15 mouse cellular contexts compared by ENCODE assay signal in the genomic region with DNA sequence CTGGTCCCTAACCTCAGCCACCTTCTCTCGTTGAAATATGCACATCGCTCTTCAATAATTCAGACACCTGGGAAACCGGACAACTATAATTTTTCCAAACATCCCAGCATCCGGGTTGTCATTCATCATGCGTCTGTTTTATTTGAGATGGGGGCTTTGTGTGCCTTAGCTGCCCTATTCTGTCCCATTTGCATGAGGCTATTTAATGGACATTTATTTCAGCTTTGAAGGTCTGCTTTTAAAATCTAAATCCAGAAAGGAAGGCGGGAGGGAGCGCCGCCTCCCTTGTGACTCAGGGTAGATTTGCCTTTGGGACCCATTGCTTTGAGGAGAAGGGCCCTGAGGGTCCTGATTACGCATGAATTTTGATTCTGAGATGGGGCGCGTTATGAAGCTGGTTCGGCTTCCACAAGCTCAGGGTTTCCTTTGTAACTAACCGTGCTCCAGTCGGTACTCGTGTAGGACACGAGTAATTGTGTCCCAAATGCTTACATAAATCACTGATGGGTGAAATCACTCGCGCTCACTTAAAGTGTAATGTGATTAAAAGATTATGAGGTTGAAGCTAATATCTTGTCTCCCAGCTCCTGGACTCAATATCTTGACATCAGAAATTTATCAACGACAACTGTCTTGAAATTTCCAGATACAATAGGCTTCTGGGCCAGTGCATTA. TPM values are rescaled to one million over a fixed set of nuclear protein-coding genes. Genes with fewer than 3 reads are reported as not detected.
DNase-seq lines count a peak whose midpoint lies in the region; ATAC-seq lines count a peak whose summit lies in the region.
"Had no signal": no experiment of that assay in that cellular context is flagged by ENCODE, and none has a peak within 500 bp of the region (broad histone marks: within the 10 kb centered on the region; RNA-seq: fewer than 3 reads in every experiment).

No protein-coding gene starts in this region.

- H3K4me3 ChIP-seq in midbrain, embryonic 10.5 days: no peak overlapping the region
- H3K4me3 ChIP-seq in midbrain, embryonic 15.5 days: no peak overlapping the region
- H3K4me3 ChIP-seq in hindbrain, embryonic 11.5 days (ENCODE audit: low read depth, low read length): no peak overlapping the region
- H3K4me3 ChIP-seq in limb, embryonic 11.5 days (ENCODE audit: low read depth, low read length): no peak overlapping the region
- no peak overlapping the region for H3K4me3 ChIP-seq in neural tube, embryonic 15.5 days (replicated peaks)
- H3K4me3 ChIP-seq: erythroblast, embryonic 14.5 days had no signal

- H3K4me2 ChIP-seq in midbrain, embryonic 15.5 days: no peak overlapping the region
- H3K4me2 ChIP-seq in hindbrain, embryonic 11.5 days (replicated peaks; ENCODE audit: low read depth, low read length): no peak overlapping the region; the same call in 1 of the 2 replicates
- H3K4me2 ChIP-seq in limb, embryonic 11.5 days (ENCODE audit: low read depth, severe bottlenecking): peak overlapping the region; percentile 20; the same call in 1 of the 2 replicates
- peak overlapping the region; percentile 59; the same call in 1 of the 2 replicates for H3K4me2 ChIP-seq in neural tube, embryonic 15.5 days

- H3K9me3 ChIP-seq in midbrain, embryonic 10.5 days (replicated peaks): no peaks in the 10 kb centered on the region
- no peaks in the 10 kb centered on the region for H3K9me3 ChIP-seq in midbrain, embryonic 15.5 days
- no peaks in the 10 kb centered on the region for H3K9me3 ChIP-seq in hindbrain, embryonic 11.5 days (ENCODE audit: control insufficient read depth, low read length)
- no peaks in the 10 kb centered on the region for H3K9me3 ChIP-seq in limb, embryonic 11.5 days (ENCODE audit: control insufficient read depth, low read length)
- no peaks in the 10 kb centered on the region for H3K9me3 ChIP-seq in neural tube, embryonic 15.5 days (replicated peaks)

- WGBS in midbrain, embryonic 10.5 days: 1% methylated on average over 19 of the region's 19 CpGs
- 1% methylated on average over 19 of the region's 19 CpGs for WGBS in midbrain, embryonic 15.5 days
- under 1% methylated on average over 19 of the region's 19 CpGs for WGBS in hindbrain, embryonic 11.5 days
- 2% methylated on average over 19 of the region's 19 CpGs for WGBS in limb, embryonic 11.5 days
- WGBS in neural tube, embryonic 15.5 days: 2% methylated on average over 19 of the region's 19 CpGs

- no peak overlapping the region for H3K27ac ChIP-seq in midbrain, embryonic 10.5 days (replicated peaks)
- H3K27ac ChIP-seq in midbrain, embryonic 15.5 days: no peak overlapping the region
- peak overlapping the region; percentile 7 for H3K27ac ChIP-seq in hindbrain, embryonic 11.5 days (ENCODE audit: low read depth, low read length)
- no peak overlapping the region for H3K27ac ChIP-seq in limb, embryonic 11.5 days (replicated peaks; ENCODE audit: low read depth, low read length)
- no peak overlapping the region for H3K27ac ChIP-seq in neural tube, embryonic 15.5 days (replicated peaks)
- H3K27ac ChIP-seq: liver, embryonic 14.5 days had no signal

- H3K36me3 ChIP-seq in midbrain, embryonic 10.5 days: no peaks in the 10 kb centered on the region
- no peaks in the 10 kb centered on the region for H3K36me3 ChIP-seq in midbrain, embryonic 15.5 days (replicated peaks)
- H3K36me3 ChIP-seq in hindbrain, embryonic 11.5 days (ENCODE audit: control insufficient read depth, insufficient read depth, low read length): no peaks in the 10 kb centered on the region
- H3K36me3 ChIP-seq in limb, embryonic 11.5 days (ENCODE audit: control insufficient read depth, insufficient read depth, low read length): no peaks in the 10 kb centered on the region
- no peaks in the 10 kb centered on the region for H3K36me3 ChIP-seq in neural tube, embryonic 15.5 days

- DNase-seq in midbrain, embryonic 10.5 days (ENCODE audit: low spot score): peak; percentile 31
- DNase-seq in hindbrain, embryonic 11.5 days (ENCODE audit: low spot score): peak; percentile 65
- DNase-seq in limb, embryonic 11.5 days (ENCODE audit: low spot score): peak; percentile 46
- no peak for DNase-seq in cerebellum, adult 9-10 months
- no peak for DNase-seq in liver
- DNase-seq: cerebellum, adult 11 months; kidney, adult 18-20 months; lung, postnatal 10 days; thymus, postnatal 25 days had no signal

- peaks cover 97% of the 10 kb centered on the region for H3K27me3 ChIP-seq in midbrain, embryonic 10.5 days (ENCODE audit: low read depth, poor library complexity, severe bottlenecking)
- peaks cover 80% of the 10 kb centered on the region for H3K27me3 ChIP-seq in midbrain, embryonic 15.5 days (replicated peaks)
- peaks cover 70% of the 10 kb centered on the region for H3K27me3 ChIP-seq in hindbrain, embryonic 11.5 days (ENCODE audit: control insufficient read depth, insufficient read depth, low read length)
- H3K27me3 ChIP-seq in limb, embryonic 11.5 days (ENCODE audit: control insufficient read depth, insufficient read depth, low read length): peaks cover 58% of the 10 kb centered on the region
- peaks cover 71% of the 10 kb centered on the region for H3K27me3 ChIP-seq in neural tube, embryonic 15.5 days (replicated peaks)
- H3K27me3 ChIP-seq: CH12.LX, Patski had no signal

- H3K4me1 ChIP-seq in midbrain, embryonic 10.5 days: peaks cover 27% of the 10 kb centered on the region
- peaks cover 19% of the 10 kb centered on the region for H3K4me1 ChIP-seq in midbrain, embryonic 15.5 days
- peaks cover 4% of the 10 kb centered on the region for H3K4me1 ChIP-seq in hindbrain, embryonic 11.5 days (replicated peaks; ENCODE audit: control insufficient read depth, insufficient read depth, low read length)
- peaks cover 17% of the 10 kb centered on the region for H3K4me1 ChIP-seq in limb, embryonic 11.5 days (ENCODE audit: control insufficient read depth, insufficient read depth, low read length)
- peaks cover 27% of the 10 kb centered on the region for H3K4me1 ChIP-seq in neural tube, embryonic 15.5 days

- ATAC-seq in midbrain, embryonic 15.5 days (replicated peaks): no peak
- ATAC-seq in hindbrain, embryonic 11.5 days (ENCODE audit: low FRiP score): peak; percentile 10; the same call in 1 of the 2 replicates
- no peak for ATAC-seq in limb, embryonic 11.5 days (ENCODE audit: insufficient number of reproducible peaks, low FRiP score, low TSS enrichment, low read depth)
- ATAC-seq in neural tube, embryonic 15.5 days (ENCODE audit: low FRiP score): no peak
- ATAC-seq: Patski had no signal

- no peak overlapping the region for H3K9ac ChIP-seq in midbrain, embryonic 15.5 days
- H3K9ac ChIP-seq in hindbrain, embryonic 11.5 days (ENCODE audit: low read depth, low read length): no peak overlapping the region
- no peak overlapping the region for H3K9ac ChIP-seq in limb, embryonic 11.5 days (ENCODE audit: low read length)
- H3K9ac ChIP-seq in neural tube, embryonic 15.5 days (replicated peaks): no peak overlapping the region
- H3K9ac ChIP-seq: liver, embryonic 14.5 days had no signal

RNA-seq across cellular contexts. Expression of gene Tfap2a, which starts 34.9 kb away (rescaled TPM):
- polyA plus RNA-seq in midbrain, embryonic 10.5 days (2016; fragmentation: Nextera tagmentation; extraction: Ambion mirVana): 2.3 and 2.5 TPM in 2 replicates
- 4.1 and 5.5 TPM in 2 replicates for polyA plus RNA-seq in midbrain, embryonic 15.5 days (2015; fragmentation: Nextera tagmentation; extraction: Ambion mirVana)
- polyA plus RNA-seq in hindbrain, embryonic 11.5 days (2014; fragmentation: Nextera tagmentation; extraction: Ambion mirVana): 15.5 and 20.6 TPM in 2 replicates
- polyA plus RNA-seq in limb, embryonic 11.5 days (2014; fragmentation: Nextera tagmentation; extraction: Ambion mirVana): 7.2 and 7.3 TPM in 2 replicates
- 5.5 and 6.5 TPM in 2 replicates for polyA plus RNA-seq in neural tube, embryonic 15.5 days (2015; fragmentation: Nextera tagmentation; extraction: Ambion mirVana)
- polyA plus RNA-seq: erythroblast, embryonic 14.5 days had no signal

Comparison
In these comparisons a context has a peak if more than half of its experiments do, and no peak if none do; other contexts are left out.
1. DNase-seq: peak in midbrain, embryonic 10.5 days (single experiment), hindbrain, embryonic 11.5 days (single experiment) and limb, embryonic 11.5 days (single experiment); none in cerebellum, adult 9-10 months (single experiment) and liver (single experiment).
2. H3K4me2 ChIP-seq: peak in limb, embryonic 11.5 days (single experiment) and neural tube, embryonic 15.5 days (single experiment); none in midbrain, embryonic 15.5 days (single experiment) and hindbrain, embryonic 11.5 days (single experiment).